Mouse (Mus musculus) gonadal fat pad, adult 2 months (tissue): Measurements from ENCODE around the gene Taf6l. TPM values are rescaled to one million over a fixed set of nuclear protein-coding genes. Genes with fewer than 3 reads are reported as not detected.

Experiments used
- DNase-seq: peaks from one replicate; pipeline ENCODE4 v3.0.0-alpha.2; 2012; ENCODE audit warnings: low read depth
- polyA plus RNA-seq: library from polyadenylated mRNA; depleted of rRNA; stranded (reverse); fragments of >200 nt; gene quantifications from 2 replicates; pipeline ENCODE4 v1.2.3, GENCODE M21; 2012; rRNA removed

The Taf6l gene
- polyA plus RNA-seq, result 17.4 and 19.6 TPM in 2 replicates

DNA sequence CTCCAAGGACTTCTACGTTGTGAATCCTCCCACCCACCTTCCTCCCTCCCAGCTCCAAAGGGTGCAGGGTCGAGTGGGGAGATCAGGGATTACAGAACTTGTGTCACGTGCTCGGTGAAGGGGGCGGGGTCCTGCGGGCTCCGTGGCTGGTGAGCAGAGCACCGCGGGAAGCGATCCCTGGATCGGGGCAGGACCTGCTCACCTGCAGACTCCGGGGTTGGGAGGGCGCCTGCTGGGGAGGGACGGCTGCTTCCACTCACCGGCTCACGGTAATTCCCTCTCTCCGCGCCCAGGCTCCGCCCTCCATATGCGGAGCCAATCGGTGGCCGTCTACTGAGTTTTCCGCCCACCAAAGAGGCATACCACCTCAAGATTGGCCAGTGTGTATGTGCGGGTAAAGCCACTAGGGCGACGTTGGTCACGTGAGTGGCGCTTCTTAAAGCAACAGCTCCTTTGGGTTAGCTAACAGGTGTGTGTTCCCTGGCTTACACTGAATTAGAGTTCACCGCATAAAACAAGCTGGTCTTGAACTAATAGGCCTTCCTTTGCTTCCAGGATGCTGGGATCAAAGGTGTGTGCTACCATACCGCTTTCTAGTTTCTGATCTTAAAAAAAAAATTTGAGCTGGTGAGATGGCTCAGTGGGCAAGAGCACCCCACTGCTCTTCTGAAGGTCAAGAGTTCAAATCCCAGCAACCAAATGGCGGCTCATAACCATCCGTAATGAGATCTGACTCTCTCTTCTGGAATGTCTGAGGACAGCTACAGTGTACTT, at the start of gene Taf6l:
Gene Taf6l (minus strand): TSS at position 410 of the 774 bp plus-strand sequence.
- peak; percentile 82 for DNase-seq

DNA sequence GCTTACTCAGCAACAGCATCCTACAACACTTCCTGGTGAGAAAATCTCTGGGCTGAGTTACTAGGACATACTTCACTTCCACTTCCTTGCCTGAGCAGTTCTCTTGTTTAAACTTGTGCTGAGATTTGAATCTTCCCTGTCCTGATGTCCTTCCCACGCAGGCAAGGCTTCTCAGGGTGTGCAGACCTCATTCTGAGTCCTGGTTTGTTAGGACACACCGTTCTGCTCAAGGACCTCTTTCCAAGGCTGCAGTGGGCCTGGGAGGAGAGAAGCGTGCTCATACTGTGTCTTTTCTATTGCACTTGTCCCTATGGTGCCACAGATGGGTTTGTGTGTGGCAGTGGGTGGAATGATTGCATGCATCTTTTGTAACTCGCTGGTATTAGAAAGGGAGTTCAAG, 46.8 kb upstream of the Taf6l start:
- DNase-seq, result no peak

DNA sequence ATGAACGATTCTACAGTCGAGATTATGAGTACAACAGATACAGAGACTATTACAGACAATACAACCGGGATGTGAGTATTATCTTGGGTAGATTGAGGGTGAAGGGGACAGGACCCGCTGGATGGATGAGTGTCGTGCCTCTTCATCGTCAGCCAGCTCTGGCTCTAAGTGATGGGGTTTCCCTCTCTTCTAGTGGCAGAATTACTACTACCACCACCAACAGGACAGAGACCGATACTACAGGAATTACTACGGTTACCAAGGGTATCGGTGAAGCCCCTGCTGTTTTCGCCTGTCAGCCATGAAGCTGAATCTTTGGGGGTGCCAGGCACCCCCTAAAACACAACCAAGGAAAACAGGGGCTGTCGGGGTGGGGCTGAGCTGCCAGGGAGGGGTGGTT, 45.0 kb upstream of the Taf6l start:
- DNase-seq, result no peak

DNA sequence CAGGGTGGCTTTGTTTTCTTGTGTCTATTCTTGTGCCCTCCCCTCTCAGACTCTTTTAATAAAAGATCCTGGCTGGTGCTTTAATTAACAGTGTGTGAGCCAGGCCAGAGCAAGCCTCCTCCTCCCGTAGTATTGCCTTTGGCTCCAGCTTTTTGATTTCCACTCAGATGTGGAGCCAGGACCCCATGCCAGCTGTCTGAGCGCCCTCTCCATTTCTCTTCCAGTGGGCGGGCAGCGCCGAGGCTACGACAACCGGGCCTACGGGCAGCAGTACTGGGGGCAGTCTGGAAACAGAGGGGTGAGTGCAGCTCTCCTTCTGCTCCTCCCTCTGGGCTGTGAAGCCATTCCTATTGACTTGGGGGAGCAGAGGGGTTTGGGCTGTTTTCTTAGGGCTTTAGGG, 44.4 kb upstream of the Taf6l start:
- DNase-seq, result no peak

DNA sequence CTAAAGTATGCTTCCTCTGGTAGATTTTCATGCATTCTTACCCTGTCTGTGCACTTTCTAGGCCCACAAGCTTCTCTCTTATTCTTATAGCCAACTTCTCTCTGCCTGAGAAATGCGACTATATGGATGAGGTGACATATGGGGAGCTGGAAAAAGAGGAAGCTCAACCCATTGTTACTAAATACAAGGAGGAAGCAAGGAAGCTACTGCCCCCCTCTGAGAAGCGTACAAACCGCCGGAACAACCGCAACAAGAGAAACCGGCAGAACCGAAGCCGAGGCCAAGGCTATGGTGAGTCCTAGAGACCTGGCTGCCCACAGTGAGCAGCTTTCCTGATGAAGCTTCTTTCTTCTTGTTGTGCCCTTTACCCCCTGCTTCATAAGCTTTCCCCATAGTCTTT, 43.4 kb upstream of the Taf6l start, which contains the start of gene AC129217.1:
Gene AC129217.1 (plus strand): TSS at position 114 of the 400 bp plus-strand sequence.
- no peak for DNase-seq

DNA sequence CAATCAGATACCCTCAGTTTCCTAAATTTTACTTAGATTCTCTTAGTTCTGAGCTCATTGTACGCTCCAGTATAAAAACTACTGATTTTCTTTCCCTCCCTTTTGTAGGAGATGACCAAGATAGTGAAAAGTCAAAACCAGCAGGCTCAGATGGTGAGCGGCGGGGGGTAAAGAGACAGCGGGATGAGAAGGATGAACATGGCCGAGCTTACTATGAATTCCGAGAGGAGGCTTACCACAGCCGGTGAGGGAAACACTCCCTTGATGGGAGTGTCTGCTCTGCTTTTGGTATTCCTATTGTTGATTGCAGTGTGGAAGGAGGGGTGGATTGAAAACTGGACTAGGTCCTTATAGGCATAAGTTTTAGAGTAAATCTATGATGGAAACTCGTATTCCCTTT, 36.5 kb upstream of the Taf6l start:
- DNase-seq, result no peak

GRCm38 (mm10) chr19:8821146-8821545, 34.9 kb upstream of the Taf6l start:
- DNase-seq, result no peak

DNA sequence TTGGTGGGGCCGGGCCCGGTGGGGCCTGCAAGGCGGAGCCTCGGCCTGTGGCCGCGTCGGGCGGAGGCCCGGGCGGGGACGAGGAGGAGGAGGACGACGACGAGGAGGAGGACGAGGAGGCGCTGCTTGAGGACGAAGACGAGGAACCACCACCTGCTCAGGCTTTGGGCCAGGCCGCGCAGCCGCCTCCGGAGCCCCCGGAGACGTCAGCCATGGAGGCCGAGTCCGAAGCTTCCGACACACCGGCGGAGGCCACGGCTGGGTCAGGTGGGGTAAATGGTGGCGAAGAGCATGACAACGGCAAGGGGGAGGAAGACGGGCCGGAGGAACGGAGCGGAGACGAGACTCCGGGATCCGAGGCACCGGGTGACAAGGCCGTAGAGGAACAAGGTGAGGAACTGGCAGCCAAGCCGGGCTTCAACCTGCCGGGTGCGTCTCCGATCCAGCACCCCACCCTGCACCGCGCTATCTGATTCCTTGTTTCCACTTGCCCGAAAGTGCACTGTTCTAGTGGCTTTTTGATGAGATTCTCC, 34.3 kb upstream of the Taf6l start:
- no peak for DNase-seq

DNA sequence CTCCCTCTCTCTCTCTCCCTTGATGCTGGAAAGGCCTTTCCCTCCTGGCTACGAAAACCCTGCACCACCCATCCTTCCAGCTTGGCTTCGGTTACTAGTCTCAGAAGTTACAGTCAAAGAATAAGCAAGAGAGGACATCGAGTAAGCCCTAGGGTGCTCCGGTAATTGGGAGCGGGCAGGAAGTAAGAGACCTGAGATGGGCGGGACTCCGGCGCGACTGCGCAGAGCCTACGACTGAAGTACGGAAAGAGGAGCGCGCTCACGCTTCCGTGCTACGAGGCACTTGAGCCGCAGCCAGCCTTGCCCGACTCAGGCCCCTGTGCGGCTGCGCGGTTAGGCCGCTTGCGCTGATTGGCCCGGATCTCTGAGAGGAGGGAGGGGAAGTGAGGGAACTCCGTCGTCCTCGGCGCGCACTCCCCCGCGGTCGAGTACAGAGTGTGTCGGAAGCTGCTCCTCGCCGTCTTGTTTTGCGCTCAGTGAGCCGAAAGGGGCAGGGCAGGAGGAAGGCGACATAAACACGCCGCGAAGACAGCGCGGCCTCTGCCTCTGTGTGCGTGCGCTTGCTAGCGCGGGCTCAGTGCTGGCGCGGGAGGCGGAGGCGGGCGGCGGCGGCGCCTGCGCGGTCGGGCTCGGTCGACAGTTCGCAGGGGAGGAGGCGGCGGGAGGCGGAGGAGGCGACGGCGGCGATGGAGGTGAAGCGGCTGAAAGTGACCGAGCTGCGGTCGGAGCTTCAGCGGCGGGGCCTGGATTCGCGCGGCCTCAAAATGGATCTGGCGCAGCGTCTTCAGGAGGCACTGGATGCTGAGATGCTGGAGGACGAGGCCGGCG, 33.6 kb upstream of the Taf6l start, which contains the start of gene Hnrnpul2:
Gene Hnrnpul2 (plus strand): TSS at position 415 of the 828 bp plus-strand sequence.
- no peak for DNase-seq

- DNase-seq, result peak; percentile 98
These were observed 32.8 kb upstream of the Taf6l start, which contains the start of gene Ttc9c for GRCm38 (mm10) chr19:8818801-8819595. Gene Ttc9c (minus strand): TSS chr19:8819333.

DNA sequence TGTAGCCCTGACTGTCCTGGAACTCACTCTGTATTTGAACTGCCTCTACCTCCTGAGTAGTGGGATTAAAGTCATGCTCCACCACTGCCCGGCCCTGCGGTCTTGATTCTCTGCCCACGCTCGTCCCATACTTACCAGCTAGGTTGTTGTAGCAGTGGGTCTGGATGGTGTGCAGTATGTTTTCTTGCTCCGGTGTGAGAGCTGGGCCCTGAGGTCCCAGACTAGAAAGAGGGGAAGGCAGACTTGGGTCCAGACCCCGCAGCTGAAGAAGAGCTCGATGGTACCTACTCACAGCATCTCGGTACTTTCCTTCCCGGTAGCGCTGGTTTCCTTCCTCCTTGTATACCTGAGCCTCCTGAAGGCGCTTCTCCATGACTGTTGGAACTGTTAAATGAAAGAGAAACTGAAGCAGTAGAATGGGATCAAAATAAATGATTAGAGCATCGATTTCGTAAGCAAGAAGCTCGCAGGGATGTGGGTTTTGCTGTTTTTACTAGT, 32.1 kb upstream of the Taf6l start:
- DNase-seq, result no peak

DNA sequence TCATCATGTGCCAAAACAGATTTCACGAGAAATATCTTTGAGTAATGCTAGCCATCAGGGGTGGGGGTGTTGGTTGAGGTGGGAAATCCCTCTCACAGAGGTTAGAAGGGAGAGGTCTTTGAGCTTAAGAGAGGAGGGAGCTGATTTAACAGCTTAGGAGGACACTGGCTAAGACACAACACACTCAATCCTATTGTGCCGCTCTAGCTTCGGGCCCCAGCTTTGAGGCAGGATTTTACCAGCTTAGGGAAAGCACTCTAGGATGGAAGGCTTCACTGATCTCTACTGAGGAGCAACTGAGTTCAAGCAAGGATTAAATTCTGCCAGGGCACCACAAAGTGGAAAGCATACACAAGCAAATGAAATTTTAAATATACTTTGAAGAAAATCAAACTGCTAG, 30.8 kb upstream of the Taf6l start:
- DNase-seq, result no peak

DNA sequence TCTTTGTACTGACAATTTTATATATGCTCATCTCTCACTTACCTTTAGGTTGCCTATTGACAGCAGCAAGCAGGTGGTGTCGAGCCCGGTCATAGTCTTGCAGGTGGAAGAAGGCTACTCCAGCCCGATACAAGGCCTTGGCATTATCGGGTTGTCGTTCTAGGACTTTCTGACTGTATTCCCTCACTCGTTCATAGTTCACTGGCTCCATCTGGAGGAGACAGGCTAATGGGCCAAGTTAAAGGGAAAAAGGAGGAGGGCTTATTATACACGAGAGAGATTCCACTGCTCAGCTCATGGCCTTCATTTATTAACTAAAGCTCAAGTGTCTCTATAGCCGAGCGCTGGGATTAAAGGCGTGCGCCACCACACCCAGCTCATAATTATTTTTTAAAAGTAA, 29.6 kb upstream of the Taf6l start:
- DNase-seq, result no peak

DNA sequence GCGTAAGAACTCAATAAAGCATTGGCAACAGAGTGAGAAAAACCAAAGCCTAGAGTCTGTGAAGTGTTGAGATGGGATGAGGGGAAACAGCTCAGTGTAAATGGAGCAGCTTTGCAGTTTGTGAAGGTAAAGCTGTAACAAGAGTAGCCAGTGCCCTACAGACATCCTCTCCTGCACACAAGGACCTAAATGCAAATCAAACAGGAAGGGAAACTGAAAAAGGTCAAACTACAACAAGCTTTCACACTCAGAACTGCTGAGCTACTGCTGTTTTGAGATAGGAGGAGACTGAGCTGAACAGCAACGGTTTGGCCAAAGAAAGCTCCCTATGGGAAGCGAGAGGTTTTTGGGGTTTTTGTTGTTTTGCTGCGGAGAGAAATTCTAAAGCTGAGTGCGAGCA, 20.6 kb upstream of the Taf6l start:
- DNase-seq, result no peak

DNA sequence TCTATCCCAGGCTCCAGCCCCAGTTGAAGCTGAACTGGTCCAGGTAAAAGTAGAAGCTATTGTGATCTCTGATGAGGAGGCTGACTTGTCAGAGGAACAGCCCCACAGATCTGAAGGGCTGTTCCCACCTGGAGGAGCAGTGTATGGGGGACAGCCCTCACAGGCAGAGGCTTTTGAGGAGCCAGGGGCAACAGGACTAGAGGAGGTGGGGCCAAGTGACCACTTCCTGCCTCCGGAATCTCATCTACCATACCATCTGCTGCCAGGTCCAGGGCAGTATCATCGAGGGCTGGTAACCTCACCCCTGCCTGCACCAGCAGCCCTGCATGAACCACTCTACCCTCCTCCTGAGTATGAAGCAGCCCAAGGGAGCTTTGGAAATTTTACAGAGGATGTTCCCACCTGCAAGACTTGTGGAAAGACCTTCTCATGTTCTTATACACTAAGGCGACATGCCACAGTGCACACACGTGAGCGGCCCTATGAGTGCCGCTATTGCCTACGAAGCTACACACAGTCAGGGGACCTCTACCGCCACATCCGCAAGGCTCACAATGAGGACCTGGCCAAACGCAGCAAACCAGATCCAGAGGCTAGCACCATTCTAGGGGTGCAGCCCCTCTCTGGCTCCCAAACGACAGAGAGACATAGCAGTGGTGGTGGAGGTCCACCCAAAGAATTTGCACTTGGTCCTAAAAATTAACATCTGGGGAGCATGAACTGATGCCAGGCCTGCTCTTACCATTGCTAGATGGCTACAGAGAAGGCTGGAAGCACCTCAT, 17.9 kb upstream of the Taf6l start:
- DNase-seq, result no peak

DNA sequence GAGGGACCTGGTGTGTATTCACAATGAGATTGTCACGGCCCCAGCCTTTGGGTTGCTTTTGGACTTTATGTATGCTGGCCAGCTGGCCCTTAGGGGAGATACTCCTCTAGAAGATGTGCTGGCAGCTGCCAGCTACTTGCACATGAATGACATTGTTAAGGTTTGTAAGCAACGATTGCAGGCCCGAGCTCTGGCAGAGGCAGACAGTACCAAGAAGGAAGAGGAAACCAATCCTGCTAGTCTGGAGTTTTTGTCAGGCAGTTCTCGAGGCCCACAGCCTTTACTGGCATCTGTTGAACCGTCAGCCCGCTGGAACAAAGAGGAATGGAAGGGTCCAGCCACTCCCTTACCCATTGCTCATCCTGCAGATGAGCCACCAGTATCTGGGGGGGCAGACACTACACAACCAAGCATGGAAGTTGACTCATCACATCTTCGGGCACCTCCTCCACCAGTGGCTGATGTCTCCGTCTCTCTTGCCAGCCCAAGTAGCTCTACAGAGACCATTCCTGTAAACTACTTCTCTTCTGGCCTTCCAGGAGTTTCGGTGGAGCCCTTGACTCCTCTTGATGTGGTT, 17.1 kb upstream of the Taf6l start:
- DNase-seq, result no peak

GRCm38 (mm10) chr19:8802130-8802821, 16.1 kb upstream of the Taf6l start, which contains the start of gene Zbtb3:
Gene Zbtb3 (plus strand): TSS chr19:8802555.
- DNase-seq, result peak; percentile 98

DNA sequence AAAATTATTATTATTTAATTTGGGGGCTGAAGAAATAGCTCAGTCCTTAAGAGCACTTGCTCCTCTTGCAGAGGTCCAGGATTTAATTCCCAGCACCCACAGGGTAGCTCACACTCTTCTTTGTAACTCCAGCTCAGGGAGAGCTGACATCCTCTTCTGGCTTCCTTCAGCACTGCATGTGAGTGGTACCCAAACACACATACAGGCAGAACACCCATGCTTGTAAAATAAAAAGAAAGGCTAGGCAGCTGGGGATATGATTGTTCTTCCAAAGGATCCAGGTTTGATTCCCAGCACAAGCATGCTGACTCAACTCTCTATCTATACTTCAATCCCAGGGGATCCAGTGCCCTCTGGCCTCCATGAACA, 12.7 kb upstream of the Taf6l start:
- DNase-seq, result no peak

GRCm38 (mm10) chr19:8798264-8798946, 12.2 kb upstream of the Taf6l start, which contains the start of gene Polr2g:
Gene Polr2g (minus strand): TSS chr19:8798577.
- DNase-seq, result peak; percentile 46
